In genomic region chr11:40309646-40310045, GRCm38 (mm10) we compare ENCODE assay signal across 12 mouse cellular contexts.
DNase-seq lines count a peak whose midpoint lies in the region; ATAC-seq and TF ChIP-seq lines count a peak whose summit lies in the region.
"Had no signal": no experiment of that assay in that cellular context is flagged by ENCODE, and none has a peak within 500 bp of the region (broad histone marks: within the 10 kb centered on the region; RNA-seq: fewer than 3 reads in every experiment).

No protein-coding gene starts in this region.

- no peak for TF ChIP-seq POLR2A in cerebellum, adult 2 months (IDR thresholded peaks at IDR 0.05; ENCODE audit: borderline replicate concordance, insufficient read depth, low read length)

- peaks cover 5% of the 10 kb centered on the region for H3K4me1 ChIP-seq in hindbrain, embryonic 12.5 days
- peaks cover 12% of the 10 kb centered on the region for H3K4me1 ChIP-seq in hindbrain, embryonic 10.5 days (replicated peaks)
- H3K4me1 ChIP-seq in forebrain, embryonic 15.5 days, result no peaks in the 10 kb centered on the region
- H3K4me1 ChIP-seq in midbrain, embryonic 11.5 days (ENCODE audit: control insufficient read depth, insufficient read depth, low read length), result no peaks in the 10 kb centered on the region
- H3K4me1 ChIP-seq in cerebellum, adult 2 months (ENCODE audit: control insufficient read depth, insufficient read depth, low read length), result no peaks in the 10 kb centered on the region
- H3K4me1 ChIP-seq: embryonic facial prominence, embryonic 13.5 days; lung, embryonic 15.5 days had no signal

- no peak overlapping the region for H3K27ac ChIP-seq in hindbrain, embryonic 12.5 days
- H3K27ac ChIP-seq in hindbrain, embryonic 10.5 days, result no peak overlapping the region
- no peak overlapping the region for H3K27ac ChIP-seq in forebrain, embryonic 15.5 days (replicated peaks)
- no peak overlapping the region for H3K27ac ChIP-seq in midbrain, embryonic 11.5 days (ENCODE audit: low read depth, low read length)
- no peak overlapping the region for H3K27ac ChIP-seq in cerebellum, adult 2 months (ENCODE audit: insufficient read depth, low read length)
- H3K27ac ChIP-seq: embryonic facial prominence, embryonic 13.5 days; lung, embryonic 15.5 days had no signal

- no peak overlapping the region for H3K4me3 ChIP-seq in hindbrain, embryonic 12.5 days
- H3K4me3 ChIP-seq in hindbrain, embryonic 10.5 days, result no peak overlapping the region
- no peak overlapping the region for H3K4me3 ChIP-seq in forebrain, embryonic 15.5 days
- no peak overlapping the region for H3K4me3 ChIP-seq in midbrain, embryonic 11.5 days (ENCODE audit: low read depth, low read length)
- no peak overlapping the region for H3K4me3 ChIP-seq in cerebellum, adult 2 months (replicated peaks; ENCODE audit: insufficient read depth, low read depth, low read length)
- H3K4me3 ChIP-seq: embryonic facial prominence, embryonic 13.5 days; lung, embryonic 15.5 days; myocyte had no signal

- no peak overlapping the region for H3K4me2 ChIP-seq in hindbrain, embryonic 12.5 days (replicated peaks)
- H3K4me2 ChIP-seq in forebrain, embryonic 15.5 days (replicated peaks), result no peak overlapping the region
- H3K4me2 ChIP-seq in midbrain, embryonic 11.5 days, result no peak overlapping the region
- H3K4me2 ChIP-seq: embryonic facial prominence, embryonic 13.5 days; liver, embryonic 11.5 days; lung, embryonic 15.5 days had no signal

- H3K9ac ChIP-seq in hindbrain, embryonic 12.5 days, result no peak overlapping the region
- no peak overlapping the region for H3K9ac ChIP-seq in forebrain, embryonic 15.5 days (replicated peaks)
- H3K9ac ChIP-seq in midbrain, embryonic 11.5 days (ENCODE audit: low read length), result no peak overlapping the region
- H3K9ac ChIP-seq: embryonic facial prominence, embryonic 13.5 days; lung, embryonic 15.5 days had no signal

- no peak for TF ChIP-seq CTCF in cerebellum, adult 2 months (IDR thresholded peaks at IDR 0.05; ENCODE audit: borderline replicate concordance, insufficient read depth, low read depth, low read length)

- peak; percentile 85 for ATAC-seq in hindbrain, embryonic 12.5 days (ENCODE audit: low FRiP score)
- 0 out of 2 replicates have a peak, but pooled peaks have one; percentile 26 for ATAC-seq in forebrain, embryonic 15.5 days (replicated peaks)
- peak; percentile 90 for ATAC-seq in midbrain, embryonic 11.5 days (ENCODE audit: low FRiP score)

- H3K36me3 ChIP-seq in hindbrain, embryonic 12.5 days, result no peaks in the 10 kb centered on the region
- H3K36me3 ChIP-seq in hindbrain, embryonic 10.5 days, result no peaks in the 10 kb centered on the region
- no peaks in the 10 kb centered on the region for H3K36me3 ChIP-seq in forebrain, embryonic 15.5 days
- no peaks in the 10 kb centered on the region for H3K36me3 ChIP-seq in midbrain, embryonic 11.5 days (ENCODE audit: control insufficient read depth, insufficient read depth, low read length)
- H3K36me3 ChIP-seq: embryonic facial prominence, embryonic 13.5 days; lung, embryonic 15.5 days had no signal

- no peak for DNase-seq in hindbrain, embryonic 10.5 days (ENCODE audit: low spot score)
- no peak for DNase-seq in midbrain, embryonic 11.5 days (ENCODE audit: low spot score, missing footprints)
- no peak for DNase-seq in gastrocnemius, postnatal 14 days
- no peak for DNase-seq in cerebellum, adult 8-10 months
- DNase-seq in cerebellum, adult 2 months, result no peak
- DNase-seq: left cerebral cortex, postnatal 4 days had no signal

- intact Hi-C loops in gastrocnemius, postnatal 14 days (cut with DNase I; ENCODE audit: low total_unique reads), result no loop called here

- no peaks in the 10 kb centered on the region for H3K27me3 ChIP-seq in hindbrain, embryonic 12.5 days
- no peaks in the 10 kb centered on the region for H3K27me3 ChIP-seq in hindbrain, embryonic 10.5 days (ENCODE audit: insufficient read depth, poor library complexity, severe bottlenecking)
- no peaks in the 10 kb centered on the region for H3K27me3 ChIP-seq in forebrain, embryonic 15.5 days
- H3K27me3 ChIP-seq in midbrain, embryonic 11.5 days (ENCODE audit: control insufficient read depth, insufficient read depth, low read length), result no peaks in the 10 kb centered on the region
- H3K27me3 ChIP-seq in cerebellum, adult 2 months (ENCODE audit: control insufficient read depth, insufficient read depth, low read length), result no peaks in the 10 kb centered on the region
- H3K27me3 ChIP-seq: embryonic facial prominence, embryonic 13.5 days; lung, embryonic 15.5 days had no signal

- WGBS in hindbrain, embryonic 12.5 days, result 6% methylated on average over 1 of the region's 1 CpGs
- 23% methylated on average over 1 of the region's 1 CpGs for WGBS in hindbrain, embryonic 10.5 days
- WGBS in forebrain, embryonic 15.5 days, result 19% methylated on average over 1 of the region's 1 CpGs
- WGBS in midbrain, embryonic 11.5 days, result 22% methylated on average over 1 of the region's 1 CpGs
- WGBS in cerebellum, adult 2 months, result 11% methylated on average over 1 of the region's 1 CpGs

- no peaks in the 10 kb centered on the region for H3K9me3 ChIP-seq in hindbrain, embryonic 12.5 days (replicated peaks)
- no peaks in the 10 kb centered on the region for H3K9me3 ChIP-seq in hindbrain, embryonic 10.5 days
- no peaks in the 10 kb centered on the region for H3K9me3 ChIP-seq in forebrain, embryonic 15.5 days
- H3K9me3 ChIP-seq in midbrain, embryonic 11.5 days (ENCODE audit: control insufficient read depth, low read length), result no peaks in the 10 kb centered on the region
- H3K9me3 ChIP-seq: embryonic facial prominence, embryonic 13.5 days; lung, embryonic 15.5 days had no signal

Comparison
In these comparisons a context has a peak if more than half of its experiments do, and no peak if none do; other contexts are left out.
1. ATAC-seq: peak in every context shown above with its lines; median percentile 90 in midbrain, embryonic 11.5 days; 85 in hindbrain, embryonic 12.5 days; 26 in forebrain, embryonic 15.5 days.